Mouse (Mus musculus) kidney, postnatal 14 days (tissue): Measurements from ENCODE around the gene Polg2.
"Not testable (repeated sequence)": the region's sequence is repeated elsewhere in the genome, so short reads cannot be mapped to it uniquely, and the experiment has no call there.

Source experiments
- DNase-seq: peaks from one replicate; pipeline ENCODE4 v3.0.0; 2022; ENCODE audit warnings: mixed read lengths

Gene Polg2

GRCm38 (mm10) chr11:106779388-106780088, at the start of gene Polg2:
Gene Polg2 (minus strand): TSS chr11:106779537.
- DNase-seq, result peak; percentile 95

- no peak for DNase-seq
Measured at GRCm38 (mm10) chr11:106828079-106828478, 48.7 kb upstream of the Polg2 start.

GRCm38 (mm10) chr11:106824403-106824802, 45.1 kb upstream of the Polg2 start:
- DNase-seq, result no peak

GRCm38 (mm10) chr11:106823741-106824140, 44.4 kb upstream of the Polg2 start:
- no peak for DNase-seq

GRCm38 (mm10) chr11:106822911-106823310, 43.6 kb upstream of the Polg2 start:
- DNase-seq, result no peak

- DNase-seq, result no peak
Measured at GRCm38 (mm10) chr11:106822491-106822890, 43.2 kb upstream of the Polg2 start.

- no peak for DNase-seq
Measured at GRCm38 (mm10) chr11:106821397-106821796, 42.1 kb upstream of the Polg2 start.

- peak; percentile 83 for DNase-seq
Measured at GRCm38 (mm10) chr11:106820972-106821371, 41.6 kb upstream of the Polg2 start.

GRCm38 (mm10) chr11:106820252-106820651, 40.9 kb upstream of the Polg2 start:
- DNase-seq, result no peak

- no peak for DNase-seq
Measured at GRCm38 (mm10) chr11:106819595-106819994, 40.3 kb upstream of the Polg2 start.

- DNase-seq, result peak; percentile 62
Measured at GRCm38 (mm10) chr11:106818341-106818740, 39.0 kb upstream of the Polg2 start.

- DNase-seq, result no peak
Measured at GRCm38 (mm10) chr11:106817808-106818207, 38.5 kb upstream of the Polg2 start.

- DNase-seq, result no peak
Measured at GRCm38 (mm10) chr11:106817156-106817555, 37.8 kb upstream of the Polg2 start.

GRCm38 (mm10) chr11:106816316-106816715, 37.0 kb upstream of the Polg2 start:
- DNase-seq, result no peak

- DNase-seq, result no peak
Measured at GRCm38 (mm10) chr11:106815761-106816160, 36.4 kb upstream of the Polg2 start.

- no peak for DNase-seq
Measured at GRCm38 (mm10) chr11:106815331-106815730, 36.0 kb upstream of the Polg2 start.

- DNase-seq, result peak; percentile 67
Measured at GRCm38 (mm10) chr11:106814601-106815320, 35.4 kb upstream of the Polg2 start.

- DNase-seq, result peak; percentile 41
Measured at GRCm38 (mm10) chr11:106812410-106813136, 33.2 kb upstream of the Polg2 start.

- not testable (repeated sequence) for DNase-seq
Measured at GRCm38 (mm10) chr11:106807442-106807841, 28.1 kb upstream of the Polg2 start.

- DNase-seq, result no peak
Measured at GRCm38 (mm10) chr11:106802069-106802627, 22.8 kb upstream of the Polg2 start.

GRCm38 (mm10) chr11:106795679-106796078, 16.3 kb upstream of the Polg2 start:
- DNase-seq, result no peak

- no peak for DNase-seq
Measured at GRCm38 (mm10) chr11:106793846-106794245, 14.5 kb upstream of the Polg2 start.

GRCm38 (mm10) chr11:106789649-106790048, 10.3 kb upstream of the Polg2 start:
- DNase-seq, result no peak
